Mouse (Mus musculus) embryo, embryonic 11.5 days (tissue): ENCODE measurements around the gene Hesx1.

ENCODE experiments used
- DNase-seq: peaks from one replicate; pipeline ENCODE4 v3.0.0-alpha.2; 2012; ENCODE audit warnings: low read depth, low spot score

Hesx1 gene

GRCm38 (mm10) chr14:27013658-27014057 lies 19.4 kb downstream of the Hesx1 start:
- DNase-seq, result no peak

- no peak for DNase-seq
Measured at GRCm38 (mm10) chr14:27017936-27018335, 23.7 kb downstream of the Hesx1 start.

GRCm38 (mm10) chr14:27019850-27020249 lies 25.6 kb downstream of the Hesx1 start:
- DNase-seq, result no peak

GRCm38 (mm10) chr14:27022876-27023275 lies 28.7 kb downstream of the Hesx1 start:
- DNase-seq, result no peak

- DNase-seq, result no peak
Measured at GRCm38 (mm10) chr14:27024664-27025063, 30.4 kb downstream of the Hesx1 start.

GRCm38 (mm10) chr14:27029771-27030173 lies 35.6 kb downstream of the Hesx1 start:
- DNase-seq, result peak; percentile 79

GRCm38 (mm10) chr14:27031142-27031541 lies 36.9 kb downstream of the Hesx1 start:
- no peak for DNase-seq

GRCm38 (mm10) chr14:27037513-27037912 lies 43.3 kb downstream of the Hesx1 start:
- DNase-seq, result no peak

- DNase-seq, result peak; percentile 83
Measured at GRCm38 (mm10) chr14:27038783-27039182, 44.6 kb downstream of the Hesx1 start, which contains the start of gene Il17rd. Gene Il17rd (plus strand): TSS chr14:27038941.

- no peak for DNase-seq
Measured at GRCm38 (mm10) chr14:27039281-27040248, 45.3 kb downstream of the Hesx1 start.

GRCm38 (mm10) chr14:27040451-27040850 lies 46.2 kb downstream of the Hesx1 start:
- no peak for DNase-seq

- DNase-seq, result no peak
Measured at GRCm38 (mm10) chr14:27042280-27042983, 48.2 kb downstream of the Hesx1 start.

GRCm38 (mm10) chr14:27043416-27043815 lies 49.2 kb downstream of the Hesx1 start:
- no peak for DNase-seq

- DNase-seq, result no peak
Measured at GRCm38 (mm10) chr14:27044221-27044966, 50.2 kb downstream of the Hesx1 start.

- no peak for DNase-seq
Measured at GRCm38 (mm10) chr14:27044967-27045361, 50.7 kb downstream of the Hesx1 start.

- DNase-seq, result no peak
Measured at GRCm38 (mm10) chr14:27048231-27048956, 54.2 kb downstream of the Hesx1 start.

- no peak for DNase-seq
Measured at GRCm38 (mm10) chr14:27050043-27050442, 55.8 kb downstream of the Hesx1 start.

- DNase-seq, result no peak
Measured at GRCm38 (mm10) chr14:27050560-27051510, 56.6 kb downstream of the Hesx1 start.

- no peak for DNase-seq
Measured at GRCm38 (mm10) chr14:27051511-27051895, 57.3 kb downstream of the Hesx1 start.
